Mouse (Mus musculus) CH12.LX (cell line): Measurements from ENCODE around the gene Parp3.

ENCODE experiments used
- CHD1 ChIP-seq: IDR thresholded peaks from 2 replicates; pipeline ENCODE4 v1.6.1; 2012; ENCODE audit warnings: low read depth, low read length, improper control_type of control experiment, inconsistent platforms
- CHD2 ChIP-seq: IDR thresholded peaks from 2 replicates; pipeline ENCODE4 v1.6.1; 2011; ENCODE audit warnings: low read length, improper control_type of control experiment
- CTCF ChIP-seq, 2 experiments: IDR thresholded peaks in 1 of 2; conservative IDR thresholded peaks in 1 of 2; 2 replicates each; pipeline ENCODE4 v1.5.1; 2011 to 2012; ENCODE audit warnings: low read depth in 2 of 2, low read length in 2 of 2, improper control_type of control experiment in 1 of 2, inconsistent platforms in 1 of 2, mild to moderate bottlenecking in 1 of 2, moderate library complexity in 1 of 2
- EP300 ChIP-seq: IDR thresholded peaks from 2 replicates; pipeline ENCODE4 v1.6.1; 2011; ENCODE audit warnings: low read length, improper control_type of control experiment
- JUND ChIP-seq: conservative IDR thresholded peaks from 2 replicates; pipeline ENCODE4 v1.6.1; 2011; ENCODE audit warnings: low read depth, low read length, improper control_type of control experiment
- POLR2A ChIP-seq: IDR thresholded peaks from 2 replicates; pipeline ENCODE4 v1.6.1; 2011; ENCODE audit warnings: low read depth, mild to moderate bottlenecking, improper control_type of control experiment, low read length
- POLR2AphosphoS2 ChIP-seq: IDR thresholded peaks from 2 replicates; pipeline ENCODE4 v1.6.1; 2011; ENCODE audit warnings: low read depth, low read length, improper control_type of control experiment
- TCF12 ChIP-seq: IDR thresholded peaks from 2 replicates; pipeline ENCODE4 v1.6.1; 2014; ENCODE audit warnings: low read depth, mild to moderate bottlenecking, inconsistent platforms, low read length, improper control_type of control experiment
- UBTF ChIP-seq: IDR thresholded peaks from 2 replicates; pipeline ENCODE4 v1.6.1; 2012; ENCODE audit warnings: low read depth, mild to moderate bottlenecking, inconsistent platforms, low read length, improper control_type of control experiment, moderate library complexity
- USF1 ChIP-seq: IDR thresholded peaks from 2 replicates; pipeline ENCODE4 v1.6.1; 2014; ENCODE audit warnings: low read depth, mild to moderate bottlenecking, inconsistent platforms, low read length, improper control_type of control experiment

DNA sequence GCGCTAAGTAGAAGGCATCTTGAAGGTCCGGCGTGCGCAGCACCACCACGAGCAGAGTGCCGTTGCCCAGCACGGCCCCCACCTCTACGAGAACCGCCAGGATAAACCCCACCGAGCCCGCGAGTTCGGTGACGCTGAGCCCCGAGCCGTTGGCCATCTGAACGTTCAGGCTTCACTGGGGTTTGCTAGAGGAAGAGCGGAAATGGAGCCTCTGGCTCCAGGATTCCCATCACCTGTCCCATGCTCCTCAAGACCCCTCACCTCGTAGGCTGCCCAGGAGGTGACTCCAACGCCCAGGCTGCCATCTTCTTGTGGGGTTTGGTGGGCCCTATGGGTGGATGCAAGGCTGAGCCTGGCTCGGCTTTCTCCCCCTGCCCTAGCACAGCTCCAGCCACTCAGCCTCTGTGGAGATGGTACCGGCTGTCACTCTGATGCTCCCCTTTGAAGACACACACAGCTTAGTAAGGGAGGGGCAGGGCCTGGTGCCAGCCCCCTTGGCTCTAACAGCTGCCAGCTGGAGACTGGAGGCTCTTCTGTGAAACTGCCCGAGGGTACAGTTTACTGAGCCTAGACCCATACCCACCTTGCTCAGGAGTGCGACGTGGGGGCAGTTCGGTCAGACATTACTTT, 11.1 kb downstream of the Parp3 start, which contains the start of gene Gpr62:
- TF ChIP-seq CTCF (conservative IDR thresholded peaks at IDR 0.05 in 1 of 2, IDR thresholded peaks at IDR 0.05 in 1 of 2; ENCODE audit: low read depth in 2 of 2, low read length in 2 of 2) (no peak), JUND (no peak), POLR2A (no peak), TCF12 (no peak), CHD2 (no peak), POLR2AphosphoS2 (no peak), UBTF (no peak), EP300 (no peak), USF1 (no peak), CHD1 (no peak)
